Mouse (Mus musculus): ENCODE data around the gene Unc5b. TPM values are rescaled to one million over a fixed set of nuclear protein-coding genes. Genes with fewer than 3 reads are reported as not detected.
"Not testable (repeated sequence)": the region's sequence is repeated elsewhere in the genome, so short reads cannot be mapped to it uniquely, and the experiment has no call there.

Gene Unc5b
- polyA plus RNA-seq, 1 experiment from 2014 or later, result 10.5 TPM

- Histone ChIP-seq H3K27ac (ENCODE audit: low read length) (0 out of 2 replicates have a peak overlapping the region, but pooled peaks have one; percentile 31), H3K4me2 (replicated peaks; ENCODE audit: low read depth, low read length) (no peak overlapping the region), H3K9me3 (ENCODE audit: low read length) (no peaks in the 10 kb centered on the region), H3K9ac (replicated peaks; ENCODE audit: low read length) (no peak overlapping the region), H3K36me3 (ENCODE audit: insufficient read depth, low read length) (peaks cover 4% of the 10 kb centered on the region), H3K27me3 (ENCODE audit: insufficient read depth, low read length) (no peaks in the 10 kb centered on the region), H3K4me1 (ENCODE audit: insufficient read depth, low read length) (peaks cover 18% of the 10 kb centered on the region), H3K4me3 (ENCODE audit: low read length) (no peak overlapping the region)
- no peak for ATAC-seq (ENCODE audit: low FRiP score, low TSS enrichment)
- WGBS, result 71% methylated on average over 14 of the region's 14 CpGs
Measured at GRCm38 (mm10) chr10:60744543-60745290, 86.7 kb downstream of the Unc5b start.

- no peak for ATAC-seq (ENCODE audit: low FRiP score, low TSS enrichment)
- Histone ChIP-seq H3K4me1 (ENCODE audit: insufficient read depth, low read length) (peaks cover 18% of the 10 kb centered on the region), H3K9me3 (ENCODE audit: low read length) (no peaks in the 10 kb centered on the region), H3K4me2 (replicated peaks; ENCODE audit: low read depth, low read length) (no peak overlapping the region), H3K4me3 (ENCODE audit: low read length) (no peak overlapping the region), H3K36me3 (ENCODE audit: insufficient read depth, low read length) (peaks cover 4% of the 10 kb centered on the region), H3K9ac (replicated peaks; ENCODE audit: low read length) (no peak overlapping the region), H3K27ac (ENCODE audit: low read length) (peak overlapping the region; percentile 31; the same call in 1 of the 2 replicates), H3K27me3 (ENCODE audit: insufficient read depth, low read length) (no peaks in the 10 kb centered on the region)
- 59% methylated on average over 9 of the region's 9 CpGs for whole genome bisulfite sequencing
Measured at GRCm38 (mm10) chr10:60743681-60744080, 87.7 kb downstream of the Unc5b start.

DNA sequence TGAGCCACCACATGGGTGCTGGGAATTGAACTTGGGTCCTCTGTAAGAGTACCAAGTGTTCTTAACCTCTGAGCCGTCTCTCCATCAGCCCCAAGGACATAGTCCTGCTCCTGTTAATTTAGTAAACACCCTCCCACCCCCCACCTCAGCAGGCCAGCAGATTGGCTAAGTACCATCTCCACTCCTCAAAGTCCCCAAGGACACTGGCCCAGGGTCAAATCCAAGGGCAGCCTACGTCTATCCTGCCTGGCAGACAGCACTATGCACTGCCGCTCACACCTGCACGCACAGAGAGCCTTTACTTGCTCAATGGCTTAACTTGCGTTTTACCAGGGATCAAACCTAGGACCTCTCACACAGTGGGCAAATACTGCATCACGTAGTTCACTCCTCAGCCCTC is 88.4 kb downstream of the Unc5b start:
- Histone ChIP-seq H3K27me3 (ENCODE audit: insufficient read depth, low read length) (no peaks in the 10 kb centered on the region), H3K4me1 (ENCODE audit: insufficient read depth, low read length) (peaks cover 11% of the 10 kb centered on the region), H3K36me3 (ENCODE audit: insufficient read depth, low read length) (peaks cover 4% of the 10 kb centered on the region), H3K9ac (replicated peaks; ENCODE audit: low read length) (no peak overlapping the region), H3K9me3 (ENCODE audit: low read length) (no peaks in the 10 kb centered on the region), H3K4me2 (replicated peaks; ENCODE audit: low read depth, low read length) (no peak overlapping the region), H3K4me3 (ENCODE audit: low read length) (no peak overlapping the region), H3K27ac (ENCODE audit: low read length) (no peak overlapping the region)
- 81% methylated on average over 6 of the region's 6 CpGs for WGBS
- ATAC-seq (ENCODE audit: low FRiP score, low TSS enrichment), result no peak

GRCm38 (mm10) chr10:60742296-60742695 is 89.1 kb downstream of the Unc5b start:
- not testable (repeated sequence) for H3K9ac ChIP-seq (replicated peaks; ENCODE audit: low read length); H3K4me2 ChIP-seq (replicated peaks; ENCODE audit: low read depth, low read length); H3K27ac ChIP-seq (ENCODE audit: low read length); H3K4me3 ChIP-seq (ENCODE audit: low read length); ATAC-seq (ENCODE audit: low FRiP score, low TSS enrichment); H3K9me3 ChIP-seq (ENCODE audit: low read length); H3K36me3 ChIP-seq (ENCODE audit: insufficient read depth, low read length); H3K27me3 ChIP-seq (ENCODE audit: insufficient read depth, low read length)
- peaks cover 16% of the 10 kb centered on the region for H3K4me1 ChIP-seq (ENCODE audit: insufficient read depth, low read length)
- WGBS, result 88% methylated on average over 1 of the region's 1 CpGs

DNA sequence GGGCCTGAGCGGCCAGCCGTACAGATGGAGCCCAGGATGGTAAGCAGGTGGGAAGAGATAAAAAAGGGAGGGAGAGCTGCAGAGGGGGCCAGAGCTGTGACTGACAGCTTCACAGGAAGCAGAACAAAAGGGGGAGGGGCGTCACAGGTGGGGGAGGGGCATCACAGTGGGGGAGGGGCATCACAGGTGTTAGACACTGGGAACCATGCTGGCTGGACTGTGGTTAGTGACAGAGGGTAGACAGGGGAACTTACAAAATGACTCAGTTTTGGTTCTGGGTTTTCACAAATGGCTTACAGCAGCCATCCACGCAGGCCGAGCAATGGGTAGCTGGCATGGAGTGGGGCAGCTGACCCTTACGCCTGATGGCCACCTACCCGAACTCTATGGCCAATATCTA is 89.9 kb downstream of the Unc5b start:
- no peaks in the 10 kb centered on the region for H3K27me3 ChIP-seq (ENCODE audit: insufficient read depth, low read length)
- peaks cover 4% of the 10 kb centered on the region for H3K36me3 ChIP-seq (ENCODE audit: insufficient read depth, low read length)
- H3K4me2 ChIP-seq (replicated peaks; ENCODE audit: low read depth, low read length), result no peak overlapping the region
- no peak overlapping the region for H3K4me3 ChIP-seq (ENCODE audit: low read length)
- H3K9me3 ChIP-seq (ENCODE audit: low read length), result no peaks in the 10 kb centered on the region
- peaks cover 19% of the 10 kb centered on the region for H3K4me1 ChIP-seq (ENCODE audit: insufficient read depth, low read length)
- 83% methylated on average over 6 of the region's 7 CpGs for WGBS
- no peak overlapping the region for H3K27ac ChIP-seq (ENCODE audit: low read length)
- ATAC-seq (ENCODE audit: low FRiP score, low TSS enrichment), result no peak
- no peak overlapping the region for H3K9ac ChIP-seq (replicated peaks; ENCODE audit: low read length)

- Histone ChIP-seq H3K9me3 (ENCODE audit: low read length) (no peaks in the 10 kb centered on the region), H3K27ac (ENCODE audit: low read length) (no peak overlapping the region), H3K4me2 (replicated peaks; ENCODE audit: low read depth, low read length) (no peak overlapping the region), H3K36me3 (ENCODE audit: insufficient read depth, low read length) (peaks cover 4% of the 10 kb centered on the region), H3K4me3 (ENCODE audit: low read length) (no peak overlapping the region), H3K4me1 (ENCODE audit: insufficient read depth, low read length) (peaks cover 19% of the 10 kb centered on the region), H3K27me3 (ENCODE audit: insufficient read depth, low read length) (no peaks in the 10 kb centered on the region), H3K9ac (replicated peaks; ENCODE audit: low read length) (no peak overlapping the region)
- ATAC-seq (ENCODE audit: low FRiP score, low TSS enrichment), result no peak
- WGBS, result 90% methylated on average over 4 of the region's 4 CpGs
Measured at GRCm38 (mm10) chr10:60739619-60740363, 91.6 kb downstream of the Unc5b start.

- Histone ChIP-seq H3K27ac (ENCODE audit: low read length) (no peak overlapping the region), H3K9ac (replicated peaks; ENCODE audit: low read length) (no peak overlapping the region)
- WGBS, result 75% methylated on average over 7 of the region's 9 CpGs
Measured at GRCm38 (mm10) chr10:60737886-60738640, 93.3 kb downstream of the Unc5b start.

DNA sequence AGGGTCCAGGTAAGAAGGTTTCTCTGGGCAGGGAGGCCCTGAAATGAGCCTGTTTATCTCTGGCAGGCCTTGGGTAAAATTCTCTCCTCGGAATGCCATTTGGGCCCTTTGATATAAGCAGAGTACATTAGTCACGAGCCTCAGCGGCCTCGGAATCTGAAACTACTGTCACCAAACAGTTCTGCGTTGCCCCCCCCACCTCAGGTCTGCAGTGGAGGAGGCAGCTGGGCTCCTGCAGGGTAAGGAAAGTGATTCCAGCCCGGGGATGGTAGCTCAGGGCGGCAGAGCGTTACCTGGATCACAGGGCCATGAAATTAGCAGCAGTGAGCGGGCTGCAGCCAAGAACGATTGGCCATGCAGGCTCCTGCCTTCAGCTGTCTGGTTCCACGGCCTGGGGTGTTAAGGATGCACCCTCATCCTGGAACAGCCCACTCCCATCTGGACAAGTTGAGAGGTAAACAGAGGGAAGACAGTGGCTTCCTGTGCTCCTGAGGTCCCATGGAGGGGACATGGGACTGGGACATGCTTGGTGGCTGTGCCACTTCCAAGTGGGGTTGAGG is 94.1 kb downstream of the Unc5b start:
- Histone ChIP-seq H3K4me2 (replicated peaks; ENCODE audit: low read depth, low read length) (no peak overlapping the region), H3K4me3 (ENCODE audit: low read length) (no peak overlapping the region), H3K27me3 (ENCODE audit: insufficient read depth, low read length) (no peaks in the 10 kb centered on the region), H3K36me3 (ENCODE audit: insufficient read depth, low read length) (peaks cover 3% of the 10 kb centered on the region), H3K9me3 (ENCODE audit: low read length) (no peaks in the 10 kb centered on the region), H3K27ac (ENCODE audit: low read length) (peak overlapping the region; percentile 36; the same call in 1 of the 2 replicates), H3K4me1 (ENCODE audit: insufficient read depth, low read length) (peaks cover 16% of the 10 kb centered on the region), H3K9ac (replicated peaks; ENCODE audit: low read length) (no peak overlapping the region; the same call in 1 of the 2 replicates)
- peak; percentile 44; the same call in 1 of the 2 replicates for ATAC-seq (ENCODE audit: low FRiP score, low TSS enrichment)
- WGBS, result 30% methylated on average over 11 of the region's 11 CpGs

More at GRCm38 (mm10) chr10:60737886-60738640, 93.3 kb downstream of the Unc5b start:
- Histone ChIP-seq H3K9me3 (ENCODE audit: low read length) (no peaks in the 10 kb centered on the region), H3K4me3 (ENCODE audit: low read length) (no peak overlapping the region), H3K4me1 (ENCODE audit: insufficient read depth, low read length) (peaks cover 16% of the 10 kb centered on the region), H3K27me3 (ENCODE audit: insufficient read depth, low read length) (no peaks in the 10 kb centered on the region), H3K36me3 (ENCODE audit: insufficient read depth, low read length) (peaks cover 4% of the 10 kb centered on the region), H3K4me2 (replicated peaks; ENCODE audit: low read depth, low read length) (no peak overlapping the region)
- ATAC-seq (ENCODE audit: low FRiP score, low TSS enrichment), result no peak

DNA sequence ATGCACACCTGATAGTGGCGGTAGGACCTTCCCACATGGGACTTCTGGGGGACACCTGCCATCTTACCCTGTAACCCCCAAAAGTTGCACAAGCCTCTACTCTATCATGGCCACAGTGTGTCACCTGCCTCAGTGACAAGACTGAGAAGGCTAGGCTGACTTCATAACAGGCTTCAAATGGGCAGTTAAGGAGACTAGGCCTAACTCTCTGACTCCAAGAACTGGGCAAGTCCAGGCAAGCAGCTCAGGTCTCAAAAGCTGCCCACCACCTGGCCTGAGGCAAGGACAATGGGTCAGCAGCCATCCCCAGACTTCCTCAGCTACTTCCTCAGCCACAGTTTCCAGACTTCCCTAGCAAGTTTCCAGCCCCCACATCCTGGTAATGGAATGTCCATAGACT is 95.6 kb downstream of the Unc5b start:
- Histone ChIP-seq H3K9me3 (ENCODE audit: low read length) (no peaks in the 10 kb centered on the region), H3K4me1 (ENCODE audit: insufficient read depth, low read length) (peaks cover 16% of the 10 kb centered on the region), H3K27ac (ENCODE audit: low read length) (no peak overlapping the region), H3K9ac (replicated peaks; ENCODE audit: low read length) (no peak overlapping the region), H3K36me3 (ENCODE audit: insufficient read depth, low read length) (no peaks in the 10 kb centered on the region), H3K27me3 (ENCODE audit: insufficient read depth, low read length) (no peaks in the 10 kb centered on the region), H3K4me2 (replicated peaks; ENCODE audit: low read depth, low read length) (no peak overlapping the region), H3K4me3 (ENCODE audit: low read length) (no peak overlapping the region)
- ATAC-seq (ENCODE audit: low FRiP score, low TSS enrichment), result no peak
- WGBS, result 94% methylated on average over 1 of the region's 1 CpGs
